Mouse (Mus musculus) mature B cell (primary cell): Measurements from ENCODE around the gene Lrrc31.
"Not testable (repeated sequence)": the region's sequence is repeated elsewhere in the genome, so short reads cannot be mapped to it uniquely, and the experiment has no call there.

Experiments used
- in situ Hi-C: fragments of 300-500 bp; cut with MboI; formaldehyde crosslinking; loops from 2 replicates; pipeline ENCODE4 v1.14.3; 2019

Lrrc31 gene

DNA sequence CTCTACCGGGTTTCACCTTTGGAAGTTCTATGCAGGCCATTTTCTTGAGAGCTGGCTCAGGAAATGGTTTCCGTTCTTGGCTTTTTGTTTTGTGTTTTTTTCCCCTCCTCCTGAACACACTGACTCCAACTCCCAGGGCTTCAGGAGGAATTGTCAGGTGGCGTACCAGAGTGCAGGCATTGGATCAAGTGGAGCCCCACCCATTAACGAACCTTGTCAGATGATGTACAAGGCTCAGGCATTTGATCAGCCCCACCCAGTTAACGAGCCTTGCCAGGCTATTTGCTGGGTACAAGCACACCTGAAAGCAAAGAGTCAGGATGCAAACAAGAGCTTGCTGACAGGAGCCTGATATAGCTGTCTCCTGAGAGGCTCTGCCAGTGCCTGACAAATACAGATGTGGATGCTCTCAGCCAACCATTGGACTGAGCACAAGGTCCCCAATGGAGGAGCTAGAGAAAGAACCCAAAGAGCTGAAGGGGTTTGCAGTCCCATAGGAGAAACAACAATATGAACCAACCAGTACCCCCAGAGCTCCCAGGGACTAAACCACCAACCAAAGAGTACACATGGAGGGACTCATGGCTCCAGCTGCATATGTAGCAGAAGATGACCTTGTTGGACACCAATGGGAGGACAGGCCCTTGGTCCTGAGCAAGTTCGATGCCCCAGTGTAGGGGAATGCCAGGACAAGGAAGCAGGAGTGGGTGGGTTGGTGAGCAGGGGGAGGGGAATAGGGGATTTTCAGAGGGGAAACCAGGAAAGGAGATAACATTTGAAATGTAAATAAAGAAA, at the start of gene Lrrc31:
Gene Lrrc31 (minus strand): TSS at position 133 of the 795 bp plus-strand sequence.
- in situ Hi-C loops: not testable (repeated sequence)

DNA sequence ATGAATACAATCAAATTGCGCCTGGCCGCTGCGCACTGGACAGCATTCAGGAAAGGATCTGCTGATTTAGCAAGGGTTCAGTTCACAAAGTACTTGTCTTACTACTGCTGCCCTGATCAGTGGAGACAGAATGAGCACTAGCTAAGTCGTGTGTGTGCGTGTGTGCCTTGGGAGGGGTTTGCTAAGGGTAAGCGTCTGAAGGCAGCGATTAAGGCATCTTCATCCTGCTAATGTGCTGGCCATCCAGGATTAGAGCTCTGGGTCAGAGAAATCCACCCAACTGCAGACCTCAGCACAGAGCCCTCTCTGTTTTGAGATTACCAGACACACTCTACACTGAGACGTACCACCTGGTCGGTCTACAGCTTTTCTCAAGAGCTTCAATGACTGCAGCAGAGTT, 48.7 kb upstream of the Lrrc31 start:
- in situ Hi-C loops: no loop called here

- in situ Hi-C loops: no loop called here
These were observed 46.4 kb upstream of the Lrrc31 start, which contains the start of gene Samd7 for GRCm38 (mm10) chr3:30746006-30746405. Gene Samd7, plus strand, starts transcription at chr3:30746293.

GRCm38 (mm10) chr3:30742891-30743290, 43.2 kb upstream of the Lrrc31 start:
- in situ Hi-C loops: no loop called here

- in situ Hi-C loops: no loop called here
These were observed 41.7 kb upstream of the Lrrc31 start for GRCm38 (mm10) chr3:30741306-30741705.

- in situ Hi-C loops: no loop called here
These were observed 37.2 kb upstream of the Lrrc31 start for GRCm38 (mm10) chr3:30736809-30737208.

DNA sequence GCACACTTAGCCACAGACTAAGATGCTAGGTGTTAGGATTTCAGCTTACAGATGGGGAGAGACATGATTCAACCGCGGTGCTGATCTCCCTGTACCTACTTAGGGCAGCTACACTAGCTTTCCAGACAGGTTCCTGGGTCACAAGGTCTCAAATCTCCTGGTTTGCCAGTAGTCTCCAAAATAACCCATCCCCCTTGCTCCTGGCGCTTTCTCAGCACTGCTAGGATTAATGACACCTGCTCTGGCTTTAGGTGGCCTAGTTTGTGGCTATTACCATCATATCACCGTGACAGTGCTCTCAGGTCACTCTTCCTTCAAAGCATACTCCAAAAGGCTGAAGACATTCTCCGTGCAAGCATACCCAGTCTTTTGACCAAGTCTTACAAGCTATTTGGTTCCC, 29.4 kb upstream of the Lrrc31 start:
- in situ Hi-C loops: no loop called here

DNA sequence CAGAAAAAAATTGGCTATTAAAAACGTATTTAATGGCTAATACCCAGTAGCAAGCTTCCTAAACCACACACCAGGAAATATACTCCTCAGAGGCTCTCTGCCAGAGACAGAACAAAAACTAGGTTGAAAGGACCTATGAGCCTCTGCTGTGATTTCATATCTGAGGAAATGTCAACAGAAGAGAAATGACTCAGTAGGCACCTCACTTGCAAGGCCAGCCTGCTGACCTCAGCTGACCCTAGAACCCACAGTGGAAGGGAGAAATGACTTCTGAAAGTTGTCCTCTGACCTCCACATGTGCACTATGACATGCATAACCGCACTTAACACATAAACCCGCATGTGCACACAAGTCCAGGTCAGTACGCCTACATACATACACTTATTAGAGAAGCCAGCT, 27.6 kb upstream of the Lrrc31 start:
- in situ Hi-C loops: no loop called here

DNA sequence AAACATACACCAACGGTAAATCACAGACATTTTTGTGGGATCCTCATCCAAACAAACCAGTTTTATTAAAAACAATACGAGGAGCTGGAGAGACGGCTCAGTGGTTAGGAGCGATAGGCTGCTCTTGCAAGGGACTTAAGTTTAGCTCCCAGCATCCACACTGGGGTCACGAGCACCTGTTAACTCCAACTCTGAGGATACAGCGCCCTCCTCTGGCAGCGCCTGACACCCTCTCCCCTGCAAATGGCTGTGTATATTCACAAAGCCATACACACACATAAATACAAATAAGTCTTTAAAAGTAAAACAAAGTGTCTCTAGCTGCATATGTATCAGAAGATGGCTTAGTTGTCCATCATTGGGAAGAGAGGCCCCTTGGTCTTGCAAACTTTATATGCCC, 25.9 kb upstream of the Lrrc31 start:
- in situ Hi-C loops: no loop called here

DNA sequence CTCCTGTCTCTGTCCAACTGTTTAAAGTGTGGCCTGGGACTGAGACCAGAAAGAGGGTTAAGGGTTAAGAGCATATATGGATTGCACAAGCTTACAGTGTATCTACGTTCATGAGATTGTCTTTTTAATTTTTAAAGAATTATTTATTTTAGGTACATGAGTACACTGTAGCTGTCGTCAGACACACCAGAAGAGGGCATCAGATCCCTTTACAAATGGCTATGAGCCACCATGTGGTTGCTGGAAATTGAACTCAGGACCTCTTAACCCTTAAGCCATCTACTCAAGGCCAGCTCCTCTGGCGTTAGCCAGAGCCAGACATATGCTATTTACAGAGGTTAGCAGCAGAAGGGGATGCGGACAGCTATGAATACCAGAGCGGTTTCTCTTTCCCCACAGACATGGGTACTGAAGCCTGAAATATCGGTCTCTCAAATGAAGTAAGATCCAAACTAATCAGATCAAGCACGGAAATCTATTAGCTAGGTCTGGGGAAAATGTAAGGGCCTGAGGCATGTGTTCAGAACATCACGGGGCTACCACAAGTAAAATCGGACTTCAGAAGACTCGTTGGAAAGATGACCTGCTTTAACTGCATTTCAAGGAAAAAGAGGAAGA, 25.3 kb upstream of the Lrrc31 start:
- in situ Hi-C loops: no loop called here

DNA sequence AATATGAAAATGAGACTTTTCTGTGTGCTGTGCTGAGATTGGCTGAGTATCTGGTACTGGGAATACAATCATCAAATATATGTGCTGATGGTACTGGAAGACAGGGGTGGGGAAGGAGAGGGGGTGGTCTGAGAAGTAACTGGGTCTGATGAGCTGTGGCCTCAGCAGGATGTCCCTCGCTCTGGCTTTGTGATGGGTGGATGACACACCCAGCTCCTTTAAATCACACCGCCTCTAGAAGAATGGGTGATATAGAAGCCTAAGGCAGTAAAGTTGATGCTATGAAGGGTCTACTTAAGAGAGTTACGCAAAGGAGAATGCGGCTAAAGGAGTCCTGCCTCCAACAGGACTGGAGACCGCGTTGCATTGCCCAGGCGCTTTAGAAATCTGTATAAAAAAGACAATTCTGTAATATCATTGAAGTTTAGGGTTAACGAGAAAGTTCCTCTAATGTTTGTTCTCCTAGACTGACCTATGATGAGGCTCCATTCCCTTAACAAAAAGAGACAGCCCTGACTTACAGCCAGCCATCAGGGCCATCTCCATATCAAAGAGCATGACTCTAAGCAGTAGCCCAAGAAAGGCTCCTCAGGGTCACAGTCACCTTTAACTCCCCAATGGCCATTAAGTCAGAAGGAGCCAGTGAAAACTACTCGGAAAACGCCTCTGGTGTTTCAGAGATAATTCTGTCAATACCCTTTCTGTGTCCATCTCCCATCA, 24.6 kb upstream of the Lrrc31 start:
- in situ Hi-C loops: no loop called here

DNA sequence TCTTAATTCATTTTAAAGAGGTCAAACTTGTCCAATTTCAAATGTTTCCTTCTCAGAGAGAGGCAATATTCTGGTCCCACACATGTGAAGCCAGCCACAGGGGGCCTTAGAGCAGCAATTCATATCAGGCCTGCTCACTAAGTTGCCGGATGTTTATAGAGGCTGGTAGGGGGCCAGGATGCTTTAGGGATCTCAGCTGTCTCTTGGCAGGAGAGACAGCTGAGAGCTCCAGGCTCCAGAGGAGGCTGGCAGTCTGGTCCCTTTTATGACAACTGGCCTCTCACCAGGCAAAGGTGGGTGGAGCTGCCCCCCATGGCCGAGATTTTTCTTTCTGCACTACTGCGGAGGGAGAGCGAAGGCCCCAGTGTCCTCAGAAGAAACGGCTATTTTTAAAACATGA, 23.5 kb upstream of the Lrrc31 start:
- in situ Hi-C loops: no loop called here

GRCm38 (mm10) chr3:30722461-30722860, 22.8 kb upstream of the Lrrc31 start:
- in situ Hi-C loops: no loop called here

DNA sequence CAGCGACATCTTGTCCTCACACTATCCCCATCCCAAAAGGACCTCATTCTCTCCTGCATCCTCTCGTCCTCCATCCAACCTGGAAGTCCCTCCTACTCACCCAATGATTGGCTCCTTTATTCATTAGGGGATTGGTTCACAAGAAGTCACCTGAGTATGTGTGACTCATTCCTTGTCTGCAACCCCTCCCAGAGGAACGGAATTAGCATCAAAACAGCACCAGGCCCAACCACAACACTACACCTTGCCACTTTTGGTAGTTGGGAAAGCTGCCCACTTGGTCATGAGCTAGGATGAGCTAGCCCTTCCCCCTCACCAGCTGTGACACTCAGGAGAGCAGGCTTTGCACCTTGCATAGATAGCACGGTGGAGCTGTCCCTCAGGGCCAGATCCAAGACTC, 22.4 kb upstream of the Lrrc31 start:
- in situ Hi-C loops: no loop called here

- in situ Hi-C loops: no loop called here
These were observed 19.0 kb upstream of the Lrrc31 start for GRCm38 (mm10) chr3:30718649-30719048.

- in situ Hi-C loops: no loop called here
These were observed 13.7 kb upstream of the Lrrc31 start for GRCm38 (mm10) chr3:30713334-30713733.

- in situ Hi-C loops: no loop called here
These were observed 10.5 kb upstream of the Lrrc31 start for GRCm38 (mm10) chr3:30710191-30710590.

DNA sequence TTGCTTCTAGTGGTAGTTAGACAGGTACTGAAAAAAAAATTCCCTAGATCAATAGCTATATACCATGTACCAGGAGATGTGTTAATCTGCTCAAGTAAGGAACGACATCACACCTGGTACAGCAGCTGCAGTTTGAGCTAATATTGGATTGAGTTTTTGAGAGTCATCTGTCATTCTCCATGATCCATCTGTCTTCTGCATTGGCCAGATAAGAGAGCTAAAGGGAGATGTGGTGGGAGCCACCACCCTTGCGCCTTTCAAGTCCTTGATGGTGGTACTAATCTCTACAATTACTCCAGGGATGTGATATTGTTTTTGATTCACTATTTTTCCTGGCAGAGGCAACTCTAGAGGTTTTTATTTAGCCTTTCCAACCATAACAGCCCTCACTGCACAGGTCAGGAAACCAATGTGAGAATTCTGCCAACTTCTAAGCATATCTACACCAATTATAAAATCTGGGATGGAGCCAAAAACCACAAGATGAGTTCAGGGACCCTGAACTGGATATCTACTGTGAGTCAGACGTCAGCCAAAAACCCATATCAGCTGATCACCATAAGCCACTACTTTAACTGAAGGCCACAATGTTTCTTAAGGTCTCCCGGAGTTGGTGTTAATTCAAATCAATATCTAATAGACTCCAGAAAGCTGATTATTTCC, 7.1 kb upstream of the Lrrc31 start:
- in situ Hi-C loops: no loop called here

DNA sequence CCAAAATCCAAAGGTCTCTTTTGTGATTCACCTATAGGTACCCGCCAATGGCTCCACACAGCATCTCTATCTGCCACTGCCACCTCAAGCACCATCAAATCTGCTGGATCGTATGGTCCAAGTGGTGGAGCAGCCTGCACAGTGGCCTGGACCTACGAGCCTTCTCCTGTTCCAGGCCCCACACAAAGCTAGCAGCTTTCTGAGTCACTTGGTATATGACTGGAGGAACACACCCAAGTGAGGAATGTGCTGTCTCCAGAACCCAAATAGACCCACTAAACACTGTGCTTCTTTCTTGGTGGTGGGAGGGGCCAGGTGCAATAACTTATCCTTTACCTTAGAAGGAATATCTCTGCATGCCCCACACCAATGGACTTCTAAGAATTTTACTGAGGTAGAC, 6.3 kb upstream of the Lrrc31 start:
- in situ Hi-C loops: no loop called here

GRCm38 (mm10) chr3:30697891-30698290, 1.8 kb downstream of the Lrrc31 start:
- in situ Hi-C loops: no loop called here

- in situ Hi-C loops: no loop called here
These were observed 3.3 kb downstream of the Lrrc31 start for GRCm38 (mm10) chr3:30696346-30696745.

DNA sequence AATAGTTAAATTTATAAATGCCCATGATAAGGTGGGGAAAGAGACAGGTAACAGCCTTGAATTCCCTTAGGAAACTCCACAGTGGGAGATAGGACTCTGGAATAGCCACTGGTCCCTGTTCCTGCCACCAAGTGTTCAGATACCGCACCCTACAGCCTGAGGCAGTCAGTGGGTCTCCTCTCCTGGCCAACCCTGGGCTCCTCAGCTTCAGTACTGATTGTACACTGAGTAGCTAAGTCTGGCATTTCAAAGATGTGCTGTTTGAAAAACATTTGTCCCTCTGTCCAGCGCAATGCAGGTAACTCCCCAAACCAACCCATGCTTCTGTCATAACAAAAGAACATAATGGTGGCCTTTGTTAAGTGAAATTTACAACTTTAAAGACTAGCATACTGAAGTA, 4.0 kb downstream of the Lrrc31 start:
- in situ Hi-C loops: no loop called here
